Mouse (Mus musculus) cerebellum, adult 9-11 months (tissue): ENCODE measurements at regions not wholly inside any gene's neighbourhood (a gene's known extent, or its start where the extent isn't known, plus 50 kb on each side); places are given as distances from the start of the nearest gene placed in this dataset.
"Not testable (repeated sequence)": the region's sequence is repeated elsewhere in the genome, so short reads cannot be mapped to it uniquely, and the experiment has no call there.

ENCODE experiments used
- DNase-seq: peaks from one replicate; pipeline ENCODE4 v3.0.0; 2022

DNA sequence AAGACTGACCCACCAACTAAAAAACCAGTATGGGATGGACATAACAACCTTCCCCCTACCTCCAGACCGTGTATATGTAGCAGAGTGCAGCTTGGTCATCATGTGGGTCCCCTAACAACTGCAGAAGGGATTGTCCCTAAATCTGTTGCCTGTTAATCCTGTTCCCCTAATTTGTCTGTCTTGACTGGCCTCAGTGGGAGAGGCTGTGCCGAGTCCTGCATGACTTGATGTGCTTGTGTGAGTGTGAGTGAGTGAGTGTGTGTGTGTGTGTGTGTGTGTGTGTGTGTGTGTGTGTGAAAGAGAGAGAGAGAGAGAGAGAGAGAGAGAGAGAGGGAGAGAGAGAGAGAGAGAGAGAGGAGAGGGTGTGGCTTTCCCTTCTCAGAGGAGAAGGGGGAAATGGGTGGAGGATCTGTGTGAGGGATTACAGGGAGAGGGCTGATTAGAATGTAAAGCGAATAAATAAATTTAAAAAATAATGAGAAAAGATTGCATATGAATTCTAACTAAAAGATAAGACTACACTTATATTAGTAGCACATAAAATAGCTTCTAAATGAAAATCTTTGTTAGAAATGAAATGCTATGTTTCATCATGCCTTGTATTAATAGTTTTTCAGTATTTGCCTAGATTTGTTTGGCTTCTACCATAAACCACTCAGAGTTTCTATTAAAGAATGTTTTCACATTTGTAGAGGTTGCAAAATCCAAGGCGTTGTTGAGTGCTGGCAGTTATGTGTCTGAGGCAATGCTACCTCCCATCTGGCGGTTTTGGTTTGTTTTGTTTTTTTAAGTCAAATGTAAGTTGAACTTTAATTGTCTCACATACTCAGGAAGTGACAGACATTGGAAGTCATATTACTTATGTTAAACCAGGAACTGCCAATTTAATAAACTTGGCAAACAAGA, 740.9 kb downstream of the Abca13 start:
- DNase-seq, result no peak

DNA sequence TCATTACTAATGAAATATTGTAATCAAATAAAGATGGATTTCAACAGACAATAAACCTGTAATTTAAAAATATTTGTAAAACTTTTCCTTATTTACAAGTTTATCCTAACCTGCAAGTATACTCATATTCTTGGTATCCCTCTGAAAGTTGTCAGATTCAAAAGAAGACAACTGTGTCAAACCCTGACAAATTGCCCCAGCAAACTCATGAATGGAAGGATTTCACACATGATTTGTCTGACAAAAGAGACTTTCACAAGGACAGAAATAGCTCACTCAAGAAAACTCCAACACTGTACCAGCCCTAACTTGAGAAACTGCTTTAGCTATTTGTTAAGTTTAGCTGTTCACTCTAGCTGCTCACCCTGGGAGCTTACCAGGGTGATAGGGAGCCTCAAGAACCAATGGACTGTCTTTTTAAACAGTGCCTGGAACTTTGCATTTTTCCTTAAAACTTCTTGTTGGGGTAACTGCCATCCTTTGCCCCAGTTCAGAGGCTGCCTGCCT, 771.0 kb downstream of the Abca13 start:
- DNase-seq, result no peak

DNA sequence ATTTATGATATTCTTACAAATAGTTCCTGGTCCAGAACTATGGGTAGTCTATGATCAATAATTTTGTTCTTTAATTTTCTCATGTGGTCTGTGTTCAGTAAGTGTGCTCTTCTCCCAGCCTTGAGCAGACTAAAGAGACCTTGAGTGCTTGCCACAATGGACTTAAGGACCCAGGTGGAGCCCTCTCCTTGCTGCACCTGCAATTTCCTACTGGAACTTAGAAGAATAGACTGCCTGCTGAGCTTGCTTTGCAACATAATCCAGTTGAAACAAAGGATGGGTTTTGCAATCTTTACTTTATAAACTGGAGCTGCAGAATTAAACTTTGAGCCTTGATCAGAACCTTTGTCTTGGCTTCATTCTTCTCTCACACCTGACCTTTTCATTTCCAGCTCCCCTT, 791.2 kb downstream of the Abca13 start:
- DNase-seq, result no peak

DNA sequence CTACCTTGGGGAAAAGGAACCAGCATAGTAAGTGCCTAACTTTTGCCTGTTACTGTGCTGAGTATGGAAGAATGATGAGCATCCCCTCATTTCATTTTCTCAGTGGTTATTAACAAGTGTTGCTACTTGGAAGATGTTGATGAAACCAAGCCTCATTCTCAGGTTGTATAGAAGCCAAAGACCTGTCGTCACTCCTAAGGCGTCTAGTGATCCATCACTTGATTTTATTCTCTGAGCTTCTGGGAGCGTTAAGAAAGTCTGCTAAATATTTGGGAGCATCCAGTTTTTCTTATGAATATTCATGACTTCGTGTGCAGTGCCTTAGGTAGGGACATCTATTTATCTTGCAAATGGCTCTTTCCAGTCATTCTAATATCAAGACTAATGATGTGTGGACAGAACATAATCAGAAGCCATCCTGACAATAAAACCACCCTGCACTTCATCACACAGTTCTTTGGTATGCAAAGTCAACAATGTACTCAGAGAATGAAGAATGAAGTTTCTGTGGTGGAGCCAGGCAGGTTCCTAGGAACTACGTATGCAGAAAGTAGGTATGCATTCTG, 802.9 kb downstream of the Abca13 start:
- no peak for DNase-seq

DNA sequence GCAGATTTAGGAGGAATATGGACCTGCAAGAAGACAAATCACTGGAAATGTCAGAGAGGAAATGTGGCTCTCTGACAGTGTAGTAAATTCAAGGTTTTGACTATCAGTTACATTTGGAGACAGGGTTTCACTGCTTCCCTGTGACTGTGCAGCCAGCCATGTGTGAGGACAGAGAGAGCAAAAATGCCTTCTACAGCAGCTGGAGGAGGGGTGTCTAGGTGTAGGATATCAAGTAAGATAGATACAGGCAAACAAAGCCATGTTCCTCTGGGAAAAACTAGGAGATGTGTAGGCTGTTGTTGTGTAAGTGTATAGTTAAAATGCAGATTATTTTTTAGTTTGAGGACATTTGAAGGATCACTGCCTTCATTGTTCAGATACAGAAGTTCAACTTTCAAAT, 803.6 kb downstream of the Abca13 start:
- DNase-seq, result no peak

DNA sequence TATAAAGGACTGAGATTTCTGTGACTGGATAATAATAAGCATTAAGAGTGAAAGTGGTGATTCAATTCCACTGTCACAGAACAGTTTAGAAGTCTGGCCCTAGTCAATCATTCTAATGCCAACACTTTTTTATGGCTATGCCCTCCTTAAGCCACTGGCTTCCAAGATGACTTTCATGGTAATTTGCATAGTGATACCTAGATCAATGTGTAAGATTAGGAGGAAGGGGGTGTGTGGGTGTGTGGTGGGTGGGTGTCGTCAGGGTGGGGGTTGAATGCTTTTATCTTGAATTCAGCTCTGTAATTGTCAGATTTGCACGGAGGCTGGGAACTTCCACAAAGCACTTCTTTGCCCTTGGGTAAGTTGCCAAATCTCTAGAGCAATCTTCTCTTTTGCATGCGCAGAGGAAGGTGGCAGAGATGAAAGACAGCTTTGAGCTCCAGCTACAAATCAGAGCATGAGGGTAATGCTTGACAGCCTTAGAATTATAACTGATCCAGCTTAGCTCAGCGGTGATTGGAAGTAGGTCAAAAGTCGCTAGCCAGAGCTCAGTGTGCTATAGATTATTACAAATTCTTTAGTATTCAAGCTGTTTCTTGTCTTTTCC, 805.9 kb downstream of the Abca13 start:
- DNase-seq, result peak; percentile 1

DNA sequence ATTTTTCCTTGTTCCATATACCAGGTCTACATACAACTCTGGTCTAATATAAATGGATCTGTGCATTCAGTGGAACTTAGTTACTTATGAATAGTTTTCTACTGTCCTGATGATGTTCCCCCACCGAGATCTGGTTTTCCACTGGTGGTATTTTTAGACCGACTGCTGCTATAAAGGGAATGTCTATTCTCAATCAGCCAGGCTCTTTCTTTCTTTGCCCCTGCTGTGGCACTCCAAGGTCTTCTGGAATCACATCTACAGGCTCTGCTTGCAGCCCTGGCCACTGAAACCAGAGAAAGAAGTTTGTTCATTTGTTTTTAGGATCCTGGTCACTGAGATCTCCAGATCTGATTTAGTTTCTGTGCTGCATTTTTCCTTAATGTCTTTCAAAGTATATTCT, 810.4 kb downstream of the Abca13 start:
- no peak for DNase-seq

DNA sequence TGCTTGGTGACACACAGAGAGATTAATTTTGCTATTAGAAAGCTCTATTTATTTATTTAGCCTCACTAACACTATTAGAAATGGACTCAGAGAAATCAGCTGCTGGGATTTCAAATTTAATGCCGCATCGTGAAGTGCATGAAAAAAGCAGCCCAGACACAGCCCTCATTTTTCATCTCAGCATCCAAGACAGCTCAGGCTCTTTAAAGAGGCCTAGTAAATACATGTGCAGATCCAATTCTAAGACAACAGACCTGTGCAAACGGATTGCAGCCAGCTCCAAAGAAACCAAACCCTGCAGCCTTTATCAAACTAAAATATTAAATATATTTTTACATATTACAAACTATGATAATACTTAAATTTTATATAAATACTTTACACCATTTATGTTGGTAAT, 815.1 kb downstream of the Abca13 start:
- no peak for DNase-seq

DNA sequence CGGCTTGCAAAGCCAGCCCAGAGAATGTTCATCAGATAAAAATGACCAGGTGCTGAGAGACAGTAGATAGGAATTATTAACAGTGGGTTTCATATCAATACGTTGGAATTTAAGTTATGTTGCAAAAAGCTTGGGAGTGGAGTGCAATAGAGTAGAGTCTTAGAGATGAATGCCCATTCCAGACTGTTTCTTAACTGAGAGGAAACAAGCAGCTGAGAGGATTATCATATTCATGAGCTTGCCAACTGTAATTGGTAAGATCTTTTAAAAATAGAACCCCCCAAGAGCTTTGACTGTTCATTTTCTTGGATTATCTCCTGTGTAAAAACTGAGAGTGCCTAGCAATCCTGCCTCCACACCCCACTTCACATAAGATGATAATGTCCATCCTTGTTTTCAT, 854.9 kb downstream of the Abca13 start:
- DNase-seq, result no peak

DNA sequence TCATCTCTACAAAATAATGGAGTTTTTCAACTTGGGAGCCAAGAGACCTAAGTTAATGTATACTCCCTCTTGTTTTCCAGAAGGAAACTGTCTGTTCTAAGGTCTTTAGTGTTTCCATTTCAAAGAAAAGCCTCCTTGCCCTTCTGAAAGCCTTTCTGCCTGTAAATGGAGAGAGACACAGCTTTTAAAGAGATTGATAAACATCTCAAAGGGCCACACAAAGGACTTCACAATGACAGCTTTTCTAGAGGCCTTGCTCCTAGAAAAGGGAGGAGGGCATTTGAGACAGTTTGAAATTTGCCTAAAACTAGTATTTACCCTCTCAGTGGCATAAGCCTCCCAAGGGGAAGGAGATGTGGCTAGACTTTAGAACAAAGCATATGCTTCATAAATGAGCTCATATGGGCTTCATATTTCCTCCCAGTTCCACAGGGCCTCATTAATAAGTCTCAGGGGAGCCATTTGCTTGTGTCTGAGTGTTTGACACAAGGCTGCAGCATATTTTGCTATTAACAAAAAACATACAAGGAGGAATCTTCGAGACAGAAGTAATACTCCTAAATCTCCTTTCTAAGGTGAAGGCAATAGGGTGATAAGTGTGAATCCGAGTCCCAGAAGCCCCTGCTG, 860.0 kb downstream of the Abca13 start:
- no peak for DNase-seq

DNA sequence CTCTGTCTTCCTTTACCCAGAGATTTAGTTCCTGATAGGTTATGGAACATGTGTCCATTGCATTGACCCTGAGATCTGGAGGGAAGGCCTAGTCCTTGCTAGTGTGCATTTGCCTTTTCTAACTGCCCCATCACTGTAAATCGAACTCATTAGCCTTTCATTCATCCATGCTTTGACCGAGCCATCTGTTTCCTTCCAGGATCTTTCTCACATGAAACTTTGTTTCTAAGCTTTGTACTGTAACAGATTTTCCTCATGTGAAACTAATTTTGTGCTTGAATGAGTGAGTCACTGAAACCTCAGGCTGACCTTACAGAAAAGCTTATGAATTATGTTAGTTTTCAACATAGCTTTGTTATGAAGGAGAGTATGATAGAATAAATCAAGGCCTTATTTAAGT, 880.1 kb downstream of the Abca13 start:
- DNase-seq, result no peak

DNA sequence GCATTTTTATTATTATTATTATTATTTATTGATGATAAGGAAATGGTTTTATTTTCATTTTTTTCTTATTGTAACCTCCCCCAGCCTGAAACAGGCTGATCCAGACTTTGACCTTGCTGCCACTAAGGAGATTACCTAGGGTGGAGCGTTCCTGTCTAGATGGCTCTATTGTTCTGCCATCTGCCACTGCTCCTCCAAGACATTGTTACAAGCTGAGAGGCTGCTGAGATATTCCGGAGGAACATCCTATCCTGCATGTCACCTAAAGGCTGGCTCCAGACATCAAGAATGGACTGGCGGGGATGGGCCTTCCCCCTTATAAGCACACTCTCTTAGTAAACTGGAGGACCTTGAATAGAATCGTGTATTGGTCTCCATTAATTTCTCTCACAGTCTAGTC, 896.2 kb downstream of the Abca13 start:
- DNase-seq, result no peak

DNA sequence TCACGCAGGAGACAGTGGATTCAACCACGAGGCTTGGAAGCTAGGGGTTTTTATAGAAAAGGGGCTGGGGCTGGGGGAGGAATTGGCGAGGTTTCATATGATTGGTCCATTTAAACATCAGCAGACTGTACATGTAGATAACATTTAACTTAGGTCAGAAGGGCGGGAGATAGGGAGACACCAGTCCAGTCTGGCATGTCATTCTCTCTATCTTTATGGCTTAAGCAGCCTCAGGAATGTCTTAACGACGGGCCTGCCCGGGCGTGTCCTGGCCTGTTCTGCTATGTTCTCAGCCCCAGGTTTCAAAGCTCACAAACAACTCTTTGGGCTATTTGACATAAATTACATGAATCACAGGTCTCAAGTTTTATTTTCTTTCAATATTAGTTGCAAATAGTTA, 910.6 kb downstream of the Abca13 start:
- DNase-seq, result not testable (repeated sequence)

DNA sequence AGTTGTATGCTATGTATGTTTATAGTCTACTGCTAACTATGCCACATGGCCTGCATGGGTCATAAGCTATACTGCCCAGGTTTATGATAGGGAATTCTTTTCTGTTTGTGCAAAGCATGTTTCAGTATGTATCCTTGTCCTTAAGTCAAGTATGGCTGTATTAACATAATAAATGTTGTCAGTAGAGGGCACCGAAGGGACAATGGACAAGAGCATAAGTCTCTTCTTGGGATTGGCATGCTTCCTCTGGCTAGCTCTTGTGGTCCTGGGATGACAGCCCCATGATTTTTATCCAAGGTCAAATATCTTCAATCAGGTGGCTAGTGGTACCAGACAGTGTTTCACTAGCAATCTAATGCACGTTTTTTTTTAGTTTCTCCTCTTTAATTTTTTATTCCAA, 913.3 kb downstream of the Abca13 start:
- DNase-seq, result no peak

DNA sequence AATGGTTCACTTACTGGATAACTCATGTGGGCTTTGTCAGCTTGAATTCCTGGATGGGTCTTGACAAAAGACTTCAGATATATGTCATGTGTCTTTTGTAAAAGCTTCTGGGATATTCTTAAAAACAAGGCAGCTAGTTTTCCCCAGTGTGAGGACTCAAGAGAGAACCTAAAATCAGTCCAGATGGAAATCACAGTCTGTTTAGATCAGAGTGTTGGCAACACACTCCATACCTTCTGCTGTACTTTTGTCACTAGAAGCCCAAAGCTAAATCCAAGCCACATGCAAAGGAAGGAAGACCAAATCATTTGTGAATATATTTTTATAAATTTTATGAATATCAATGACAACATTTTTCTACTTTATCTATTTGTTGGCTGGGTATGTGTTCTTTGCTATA, 950.4 kb downstream of the Abca13 start:
- DNase-seq, result no peak

DNA sequence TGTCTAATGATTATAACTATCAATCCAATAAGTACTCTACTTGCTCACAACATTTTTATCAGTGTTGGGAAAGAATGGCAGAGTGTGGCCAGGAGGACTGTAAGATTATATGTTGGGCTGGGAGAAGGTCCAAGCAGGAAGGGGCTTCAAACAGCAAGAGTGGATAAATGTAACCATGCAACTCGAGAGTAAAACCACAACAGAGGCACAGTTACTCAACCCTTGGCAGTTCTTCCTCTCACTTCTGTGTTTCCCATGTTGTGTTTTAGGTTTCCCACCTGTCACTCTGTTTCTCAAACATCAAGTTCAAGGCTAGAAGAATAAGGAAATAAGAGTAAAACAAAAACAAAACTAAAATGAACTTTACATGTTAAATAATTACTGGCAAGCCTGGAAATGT, 957.4 kb downstream of the Abca13 start:
- DNase-seq, result no peak

DNA sequence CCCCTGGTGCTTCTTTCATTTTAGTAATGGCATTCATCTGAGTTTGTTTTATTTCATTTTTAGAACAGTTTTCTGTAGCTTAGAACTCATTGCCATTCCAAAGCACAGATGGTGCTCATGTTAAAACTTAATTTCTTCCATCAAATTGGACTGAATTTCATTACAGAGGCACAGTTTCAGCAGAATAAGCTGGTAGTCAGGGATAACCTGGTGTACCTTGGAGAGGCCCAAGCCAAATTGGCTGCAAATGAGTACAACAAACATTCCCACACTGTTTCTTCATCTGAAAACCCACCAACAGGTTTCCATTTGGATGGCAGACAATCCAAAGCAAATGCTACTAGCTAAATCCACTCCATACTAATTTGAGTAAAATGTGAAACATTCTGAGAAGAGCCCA, 960.2 kb upstream of the Vwc2 start:
- DNase-seq, result no peak

DNA sequence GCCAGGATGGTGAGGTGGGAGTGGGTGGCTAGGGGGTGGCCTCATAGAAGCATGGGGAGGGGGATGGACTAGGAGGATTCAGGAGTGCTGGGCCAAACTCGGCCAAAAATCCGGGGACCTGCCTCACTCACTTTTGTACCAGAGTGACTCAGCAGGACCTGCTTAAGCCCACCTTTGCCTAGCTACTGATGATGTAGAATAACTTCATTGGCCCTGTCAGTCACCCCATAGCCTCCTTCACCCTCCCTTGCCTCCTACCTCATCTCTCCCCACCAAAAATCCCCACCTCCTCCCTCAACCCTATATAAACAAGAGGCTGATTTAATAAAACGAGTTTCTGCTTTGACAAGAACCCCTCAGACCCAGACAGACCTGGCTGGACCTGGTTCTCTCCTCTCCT, 920.3 kb upstream of the Vwc2 start:
- DNase-seq, result no peak

DNA sequence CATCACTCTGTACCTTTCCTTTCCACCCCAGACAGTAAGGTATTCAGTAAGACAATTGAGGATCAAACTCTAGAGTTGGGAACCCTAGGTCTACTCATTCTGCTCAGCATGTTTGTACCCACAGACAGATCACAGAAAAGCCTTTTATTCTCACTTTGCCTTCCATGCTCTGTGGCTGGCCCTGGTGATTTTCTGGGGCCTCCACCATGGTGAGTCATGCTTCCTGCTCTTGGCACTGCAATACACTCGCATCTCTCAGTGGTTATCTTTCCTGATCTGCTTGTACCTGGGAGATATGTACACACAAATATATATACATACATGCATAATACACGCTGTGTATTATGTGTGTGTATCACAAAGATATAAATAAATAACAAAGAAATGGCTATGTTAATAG, 919.2 kb upstream of the Vwc2 start:
- DNase-seq, result no peak

DNA sequence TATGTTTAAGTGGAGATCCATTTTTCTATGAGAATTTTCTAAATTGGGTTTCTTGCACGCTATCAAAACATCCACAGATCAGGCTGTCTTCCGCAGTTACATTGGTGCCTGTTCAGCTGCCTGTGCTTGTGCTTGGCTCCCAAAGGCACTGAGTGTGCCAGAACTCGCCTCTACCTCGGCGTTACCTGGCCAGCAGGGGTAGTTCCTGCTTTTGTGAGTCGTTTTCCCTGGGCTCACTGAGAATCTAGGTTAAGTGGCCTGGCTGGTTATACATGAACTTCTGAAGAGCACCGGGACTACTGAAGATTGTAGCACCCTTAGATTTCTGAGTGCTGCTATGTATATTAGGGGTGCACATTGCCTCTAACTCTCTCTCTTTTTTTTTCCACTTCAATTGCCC, 913.0 kb upstream of the Vwc2 start:
- DNase-seq, result no peak

DNA sequence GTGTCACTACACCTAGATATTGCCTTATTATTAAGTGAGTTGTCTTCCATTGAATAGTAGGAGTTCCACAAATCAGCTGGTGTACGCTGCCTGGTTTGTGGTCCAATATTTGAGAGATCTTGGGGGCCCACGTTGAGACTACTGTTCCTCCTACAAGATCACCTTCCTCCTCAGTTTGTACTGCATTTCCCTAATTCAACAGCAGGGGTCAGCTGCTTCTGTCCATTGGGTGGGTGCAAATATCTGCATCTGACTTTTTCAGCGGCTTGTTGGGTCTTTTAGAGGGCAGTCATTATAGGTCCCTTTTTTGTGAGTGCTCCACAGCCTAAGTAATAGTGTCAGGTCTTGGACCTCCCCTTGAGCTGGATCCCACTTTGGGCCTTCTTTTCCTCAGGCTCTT, 908.8 kb upstream of the Vwc2 start:
- DNase-seq, result no peak
